In genomic region chr11:61639601-61640177, GRCm38 (mm10) we compare ENCODE assay signal across 27 mouse cellular contexts. TPM values are rescaled to one million over a fixed set of nuclear protein-coding genes. Genes with fewer than 3 reads are reported as not detected.
DNase-seq lines count a peak whose midpoint lies in the region; ATAC-seq and TF ChIP-seq lines count a peak whose summit lies in the region.
"Had no signal": no experiment of that assay in that cellular context is flagged by ENCODE, and none has a peak within 500 bp of the region (broad histone marks: within the 10 kb centered on the region; RNA-seq: fewer than 3 reads in every experiment).

No protein-coding gene starts in this region.

- peak overlapping the region; percentile 54 for H3K27ac ChIP-seq in thymus, adult 2 months (ENCODE audit: control insufficient read depth, insufficient read depth, low read length)
- no peak overlapping the region for H3K27ac ChIP-seq in stomach, postnatal 0 days (replicated peaks)
- H3K27ac ChIP-seq: embryonic facial prominence, embryonic 13.5 days; embryonic facial prominence, embryonic 15.5 days; forebrain, embryonic 10.5 days; forebrain, embryonic 12.5 days had no signal

- TF ChIP-seq EP300 in stomach, postnatal 0 days (optimal IDR thresholded peaks at IDR 0.05) = no peak

- no peak overlapping the region for H3K4me2 ChIP-seq in stomach, postnatal 0 days (replicated peaks; ENCODE audit: low read depth)
- H3K4me2 ChIP-seq: embryonic facial prominence, embryonic 13.5 days; embryonic facial prominence, embryonic 15.5 days; forebrain, embryonic 12.5 days had no signal

- TF ChIP-seq POLR2A in thymus, adult 2 months (IDR thresholded peaks at IDR 0.05; ENCODE audit: control insufficient read depth, extremely low read depth, insufficient read depth, low read length, poor library complexity) = no peak

- no peak overlapping the region for H3K9ac ChIP-seq in stomach, postnatal 0 days (ENCODE audit: low read length)
- H3K9ac ChIP-seq: embryonic facial prominence, embryonic 13.5 days; embryonic facial prominence, embryonic 15.5 days; forebrain, embryonic 12.5 days had no signal

- H3K36me3 ChIP-seq in thymus, adult 2 months (ENCODE audit: control insufficient read depth, insufficient read depth, low read length) = no peaks in the 10 kb centered on the region
- H3K36me3 ChIP-seq in stomach, postnatal 0 days (ENCODE audit: control insufficient read depth, insufficient read depth, low read length) = no peaks in the 10 kb centered on the region
- H3K36me3 ChIP-seq: embryonic facial prominence, embryonic 13.5 days; embryonic facial prominence, embryonic 15.5 days; forebrain, embryonic 10.5 days; forebrain, embryonic 12.5 days; G1E had no signal

- no peak for DNase-seq in thymus, adult 2 months
- DNase-seq in thymus, postnatal 10 days (ENCODE audit: low spot score in 2 of 2) = no peak
- DNase-seq in CD4-positive, CD25-positive, alpha-beta regulatory T cell, adult 2 months (ENCODE audit: low read depth, low spot score) = peak; percentile 42
- peak; percentile 64 for DNase-seq in induced T-regulatory cell, adult 2 months (ENCODE audit: low read depth)
- no peak for DNase-seq in frontal cortex, adult 2 months (ENCODE audit: extremely low spot score in 1 of 2, low spot score in 1 of 2)
- DNase-seq in stomach, postnatal 0 days (ENCODE audit: low spot score) = no peak
- DNase-seq in layer of hippocampus, adult 11-12 months (ENCODE audit: low spot score) = no peak
- DNase-seq: adrenal gland, adult 8-10 months; adrenal gland, postnatal 14 days; adrenal gland, postnatal 36 days; cerebellum, adult 11-12 months; cerebellum, adult 2 months; cerebellum, adult 9-10 months; cerebellum, postnatal 14 days; cerebellum, postnatal 36 days; embryo, embryonic 11 days had no signal

- H3K27me3 ChIP-seq in thymus, adult 2 months (ENCODE audit: control insufficient read depth, insufficient read depth, low read length) = no peaks in the 10 kb centered on the region
- no peaks in the 10 kb centered on the region for H3K27me3 ChIP-seq in stomach, postnatal 0 days (ENCODE audit: control insufficient read depth, insufficient read depth, low read length)
- H3K27me3 ChIP-seq: embryonic facial prominence, embryonic 13.5 days; embryonic facial prominence, embryonic 15.5 days; forebrain, embryonic 12.5 days; Patski had no signal

- WGBS in thymus, adult 2 months = 74% methylated on average over 6 of the region's 6 CpGs
- WGBS in stomach, postnatal 0 days = 83% methylated on average over 6 of the region's 6 CpGs

- H3K4me1 ChIP-seq in thymus, adult 2 months (replicated peaks; ENCODE audit: control insufficient read depth, insufficient read depth, low read length) = peaks cover 25% of the 10 kb centered on the region
- H3K4me1 ChIP-seq in stomach, postnatal 0 days (replicated peaks; ENCODE audit: control insufficient read depth, insufficient read depth) = peaks cover 3% of the 10 kb centered on the region
- H3K4me1 ChIP-seq: forebrain, embryonic 10.5 days; forebrain, embryonic 12.5 days had no signal

- no peak for TF ChIP-seq CTCF in thymus, adult 2 months (IDR thresholded peaks at IDR 0.05; ENCODE audit: borderline replicate concordance, control insufficient read depth, extremely low read depth, insufficient read depth, low read length, poor library complexity)
- no peak for TF ChIP-seq CTCF in stomach, postnatal 0 days (IDR thresholded peaks at IDR 0.05; ENCODE audit: low read depth)

- no peak overlapping the region for H3K4me3 ChIP-seq in thymus, adult 2 months (ENCODE audit: control insufficient read depth, insufficient read depth, low read length)
- no peak overlapping the region for H3K4me3 ChIP-seq in stomach, postnatal 0 days (ENCODE audit: low read depth, low read length)
- H3K4me3 ChIP-seq: embryonic facial prominence, embryonic 13.5 days; embryonic facial prominence, embryonic 15.5 days; erythroblast, embryonic 14.5 days; forebrain, embryonic 10.5 days; forebrain, embryonic 12.5 days had no signal

- H3K9me3 ChIP-seq in stomach, postnatal 0 days (ENCODE audit: control insufficient read depth, low read length) = no peaks in the 10 kb centered on the region
- H3K9me3 ChIP-seq: embryonic facial prominence, embryonic 13.5 days; embryonic facial prominence, embryonic 15.5 days; forebrain, embryonic 10.5 days; forebrain, embryonic 12.5 days; G1E had no signal

- peak; percentile 31 for ATAC-seq in CD4-positive, CD25-positive, alpha-beta regulatory T cell, adult 4 months
- no peak for ATAC-seq in stomach, postnatal 0 days (ENCODE audit: low FRiP score, low TSS enrichment)
- ATAC-seq: forebrain, embryonic 14.5 days; forebrain, embryonic 16.5 days; Patski had no signal

RNA-seq across cellular contexts. Expression of gene Grap, which starts 13.4 kb away (rescaled TPM):
- polyA plus RNA-seq in thymus, adult 2 months (2012; rRNA removed) = 119 and 124 TPM in 2 replicates
- 100 to 1,000 TPM; 220 to 344 TPM for polyA plus RNA-seq in CD4-positive, CD25-positive, alpha-beta regulatory T cell, adult 4 months (2017; shearing (Covaris generic))
- polyA plus RNA-seq in frontal cortex, adult 2 months (2012; rRNA removed) = 6.6 and 7.2 TPM in 2 replicates
- polyA plus RNA-seq in stomach, postnatal 0 days (2015; fragmentation: Nextera tagmentation; extraction: Ambion mirVana) = 4.6 and 4.9 TPM in 2 replicates

RNA-seq across cellular contexts. Expression of gene Fam83g, which starts 44.2 kb away (rescaled TPM):
- 8.9 and 9.5 TPM in 2 replicates for polyA plus RNA-seq in thymus, adult 2 months (2012; rRNA removed)
- polyA plus RNA-seq in CD4-positive, CD25-positive, alpha-beta regulatory T cell, adult 4 months (2017; shearing (Covaris generic)) = under 1 TPM; 0.08 to 0.41 TPM
- 0.06 and 0.13 TPM in 2 replicates for polyA plus RNA-seq in frontal cortex, adult 2 months (2012; rRNA removed)
- 4.5 and 4.9 TPM in 2 replicates for polyA plus RNA-seq in stomach, postnatal 0 days (2015; fragmentation: Nextera tagmentation; extraction: Ambion mirVana)
- polyA plus RNA-seq: C2C12, G1E, Patski had no signal

Comparison
In these comparisons a context has a peak if more than half of its experiments do, and no peak if none do; other contexts are left out.
1. DNase-seq: peak in CD4-positive, CD25-positive, alpha-beta regulatory T cell, adult 2 months (single experiment) and induced T-regulatory cell, adult 2 months (single experiment); none in thymus, adult 2 months (single experiment), thymus, postnatal 10 days (0 of 2), frontal cortex, adult 2 months (0 of 2), stomach, postnatal 0 days (single experiment) and layer of hippocampus, adult 11-12 months (single experiment).
2. RNA of gene Grap, which starts 13.4 kb away (polyA plus RNA-seq): 220 to 344 TPM in CD4-positive, CD25-positive, alpha-beta regulatory T cell, adult 4 months and 119 to 124 TPM in thymus, adult 2 months; 6.6 to 7.2 TPM in frontal cortex, adult 2 months and 4.6 to 4.9 TPM in stomach, postnatal 0 days; every median in the first group is over 10 times any median in the second.